Mouse (Mus musculus): ENCODE results near the gene Gas7.
A peak's percentile ranks its signal among the peaks of the same experiment; 100 is the strongest.

The Gas7 gene

DNA sequence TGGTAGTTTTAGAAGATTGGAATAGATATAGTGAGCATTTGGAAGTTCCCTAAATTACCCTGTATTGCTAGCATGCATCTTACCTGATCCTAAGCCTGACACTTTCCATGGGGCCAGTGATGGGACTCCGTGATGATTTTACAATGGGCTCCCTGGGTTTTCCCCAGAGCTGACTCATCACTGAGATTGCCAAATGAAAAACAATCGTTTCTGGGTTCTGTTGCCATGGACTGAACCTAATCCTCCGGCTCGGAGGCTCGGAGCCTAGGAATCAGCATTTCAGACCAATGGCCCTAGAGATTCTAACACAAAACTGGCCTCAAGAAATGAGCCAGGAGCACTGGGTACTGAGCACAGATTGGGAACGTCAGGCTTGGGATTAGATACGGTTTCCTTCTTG is 167.1 kb downstream of the Gas7 start:
- no peak for DNase-seq (ENCODE audit: low spot score)

- no peak for DNase-seq (ENCODE audit: low spot score)
These were observed 171.9 kb downstream of the Gas7 start for GRCm38 (mm10) chr11:67627179-67627578.

- no peak for DNase-seq (ENCODE audit: low spot score)
These were observed 173.3 kb downstream of the Gas7 start for GRCm38 (mm10) chr11:67628522-67628921.

DNA sequence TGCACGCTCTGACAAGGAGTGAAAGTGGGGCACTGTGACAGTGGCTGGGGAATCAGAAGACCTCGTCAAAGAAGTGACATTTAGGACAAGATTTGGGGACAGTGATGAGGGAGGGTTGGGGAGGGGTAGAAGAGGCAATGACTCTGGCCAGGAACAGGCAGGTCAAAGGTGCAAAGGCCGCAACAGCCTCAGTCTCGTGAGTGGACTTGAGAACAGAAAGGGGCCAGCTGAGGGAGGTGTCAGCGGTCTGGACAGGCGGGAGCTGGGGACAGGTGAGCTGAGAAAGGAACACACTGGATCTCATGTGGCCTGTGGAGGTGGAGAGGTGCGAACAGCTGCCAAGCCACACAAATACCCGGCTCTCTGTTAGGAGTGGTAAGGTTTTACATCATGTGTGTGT is 177.7 kb downstream of the Gas7 start:
- no peak for DNase-seq (ENCODE audit: low spot score)

DNA sequence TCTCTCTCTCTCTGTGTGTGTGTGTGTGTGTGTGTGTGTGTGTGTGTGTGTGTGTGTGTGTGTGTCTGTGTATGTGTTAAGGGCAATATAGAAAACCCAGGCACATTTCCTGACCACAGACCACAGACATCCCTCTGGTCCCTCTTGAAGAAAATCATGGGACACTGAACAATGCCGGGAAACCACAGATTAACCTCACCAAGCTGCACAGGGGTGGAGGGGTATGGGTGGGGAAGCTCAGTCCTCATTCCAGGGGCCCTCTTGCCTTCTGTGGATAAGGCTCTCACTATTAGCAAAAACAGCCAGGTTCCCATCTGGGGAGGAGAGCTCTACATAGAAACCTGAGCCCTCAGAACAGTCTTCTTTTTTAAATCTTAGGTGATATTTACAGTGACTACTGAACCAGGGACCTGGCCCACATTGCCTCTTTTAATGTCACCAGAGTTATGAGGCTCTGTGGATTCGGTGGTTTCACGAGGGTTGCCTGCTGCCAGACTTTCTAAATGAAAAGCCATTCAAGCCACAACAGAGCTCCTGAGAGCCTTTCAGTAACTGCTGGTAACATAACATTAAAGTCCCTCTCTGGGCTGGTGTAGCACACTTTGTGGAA is 178.5 kb downstream of the Gas7 start:
- DNase-seq (ENCODE audit: low spot score) = no peak

DNA sequence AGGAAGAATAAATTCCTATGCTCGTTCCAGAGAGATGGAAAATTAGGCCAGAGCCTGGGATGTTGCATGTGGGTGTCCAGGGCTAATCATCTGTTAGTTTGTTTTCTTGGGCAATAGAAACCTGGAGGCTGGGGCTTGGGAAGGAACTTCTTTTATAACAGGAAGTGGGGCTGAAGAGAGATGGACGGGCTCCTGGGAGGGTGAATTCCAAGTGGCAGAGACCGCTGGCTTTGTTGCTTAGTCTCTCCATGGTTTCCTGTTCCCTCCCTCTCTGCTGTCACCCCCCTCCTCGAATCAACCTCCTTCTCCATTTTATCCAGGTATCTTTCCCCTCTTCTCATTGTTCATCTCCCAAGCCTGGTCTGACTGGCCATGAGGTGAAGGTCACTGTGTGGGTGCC is 181.0 kb downstream of the Gas7 start:
- no peak for DNase-seq (ENCODE audit: low spot score)

GRCm38 (mm10) chr11:67636905-67637586 is 181.8 kb downstream of the Gas7 start:
- DNase-seq (ENCODE audit: low spot score) = no peak

DNA sequence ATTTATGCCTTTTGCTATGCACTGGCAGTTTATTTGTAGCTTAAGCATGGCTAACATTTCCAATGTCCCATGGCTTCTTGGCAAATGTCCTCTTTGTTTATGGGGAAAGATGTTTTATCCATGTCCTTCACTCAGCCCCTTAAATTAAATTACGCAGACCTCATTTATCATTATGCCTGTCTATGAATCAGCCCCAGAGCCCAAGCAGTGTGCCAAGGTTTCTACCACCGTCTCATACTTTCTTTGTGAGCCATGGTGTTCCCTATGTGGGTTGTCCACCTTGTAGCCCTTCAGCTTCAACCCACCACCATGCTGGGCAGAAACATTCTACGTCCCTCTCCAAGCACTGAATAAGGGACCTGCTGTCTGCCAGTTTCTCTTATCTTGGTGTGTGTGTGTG is 183.2 kb downstream of the Gas7 start:
- no peak for DNase-seq (ENCODE audit: low spot score)

DNA sequence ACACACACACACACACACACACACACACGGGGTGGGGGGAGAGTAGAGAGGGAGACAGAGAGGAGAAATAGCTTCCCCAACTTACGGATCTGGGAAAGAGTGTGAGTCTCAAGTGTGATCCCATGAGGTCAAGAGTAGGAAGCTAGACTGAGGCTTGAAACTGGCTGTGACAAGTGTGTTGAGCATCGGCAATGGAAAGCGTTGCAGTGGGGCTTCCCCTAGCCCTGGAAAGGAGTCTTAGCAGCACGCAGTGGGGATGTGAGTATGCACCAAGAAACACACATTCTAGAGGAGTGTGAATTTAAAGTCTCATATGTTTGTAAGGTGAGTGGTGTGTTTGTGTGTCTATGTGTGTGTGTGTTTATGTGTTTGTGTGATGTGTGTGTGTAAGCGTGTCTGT is 185.1 kb downstream of the Gas7 start:
- DNase-seq (ENCODE audit: low spot score) = no peak

- DNase-seq (ENCODE audit: low spot score) = no peak
These were observed 187.2 kb downstream of the Gas7 start for GRCm38 (mm10) chr11:67642421-67642820.

DNA sequence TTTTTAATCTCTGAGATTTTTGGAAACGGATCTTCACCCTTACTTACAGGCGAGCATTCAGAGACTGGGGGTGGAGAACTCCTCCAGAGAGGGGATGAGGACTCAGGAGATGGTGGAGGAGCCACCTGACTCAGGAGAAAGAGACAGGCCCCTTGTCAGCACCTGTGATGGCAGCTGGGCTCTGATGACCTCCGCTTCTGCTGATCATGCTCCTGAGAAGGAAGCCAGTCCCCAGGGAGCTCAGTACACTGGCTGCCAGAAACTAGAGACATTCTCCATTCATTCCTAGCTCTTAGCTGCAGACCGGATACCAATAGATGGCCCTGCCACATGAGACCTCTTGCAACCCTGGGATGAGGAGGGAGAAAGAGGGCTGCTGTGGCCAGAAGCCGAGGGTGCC is 187.6 kb downstream of the Gas7 start:
- DNase-seq (ENCODE audit: low spot score) = no peak

DNA sequence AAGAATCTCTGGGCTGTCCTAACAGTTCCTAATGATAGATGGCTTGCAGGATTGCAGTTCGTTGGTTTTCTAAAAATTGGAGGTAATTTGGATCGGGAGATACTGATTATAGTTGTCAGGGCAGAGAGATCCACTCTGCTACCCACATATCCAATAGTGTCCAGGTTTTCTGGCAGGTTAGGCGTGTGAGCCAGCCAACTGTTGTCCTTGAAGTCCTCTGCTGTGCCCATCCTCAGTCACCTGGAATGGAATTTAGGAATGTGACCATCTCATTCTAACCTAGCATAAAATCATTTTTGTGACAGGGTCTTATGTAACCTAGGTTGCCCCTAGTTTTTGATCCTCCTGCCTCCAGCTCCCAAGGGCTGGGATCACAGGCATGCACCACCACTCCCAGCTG is 188.2 kb downstream of the Gas7 start:
- DNase-seq (ENCODE audit: low spot score) = no peak

DNA sequence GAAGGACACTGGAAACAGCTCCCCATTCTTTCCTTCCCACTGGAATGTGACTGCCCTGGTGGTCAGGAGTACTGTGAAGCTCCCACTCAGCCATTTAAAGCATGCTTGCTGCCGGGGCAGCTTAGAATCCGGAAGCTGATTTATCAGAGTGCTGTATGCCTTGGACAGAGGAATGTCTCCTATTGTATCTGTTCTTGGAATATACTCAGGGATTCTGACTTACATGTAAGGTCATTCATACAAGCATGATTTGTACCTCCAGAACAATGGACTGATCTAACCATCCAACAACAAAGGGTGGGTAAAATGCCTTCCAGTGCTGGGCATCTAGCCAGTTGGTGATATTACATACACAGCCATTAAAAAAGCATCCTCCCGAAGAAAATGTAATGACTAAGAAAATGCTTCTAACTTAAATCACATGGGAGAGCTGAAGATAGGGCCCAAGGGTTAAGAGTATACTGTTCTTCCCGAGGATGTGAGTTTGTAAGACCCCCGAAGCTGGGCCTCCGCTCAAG is 189.5 kb downstream of the Gas7 start:
- no peak for DNase-seq (ENCODE audit: low spot score)

GRCm38 (mm10) chr11:67647745-67648144 is 192.5 kb downstream of the Gas7 start:
- peak; percentile 6 for DNase-seq (ENCODE audit: low spot score)

DNA sequence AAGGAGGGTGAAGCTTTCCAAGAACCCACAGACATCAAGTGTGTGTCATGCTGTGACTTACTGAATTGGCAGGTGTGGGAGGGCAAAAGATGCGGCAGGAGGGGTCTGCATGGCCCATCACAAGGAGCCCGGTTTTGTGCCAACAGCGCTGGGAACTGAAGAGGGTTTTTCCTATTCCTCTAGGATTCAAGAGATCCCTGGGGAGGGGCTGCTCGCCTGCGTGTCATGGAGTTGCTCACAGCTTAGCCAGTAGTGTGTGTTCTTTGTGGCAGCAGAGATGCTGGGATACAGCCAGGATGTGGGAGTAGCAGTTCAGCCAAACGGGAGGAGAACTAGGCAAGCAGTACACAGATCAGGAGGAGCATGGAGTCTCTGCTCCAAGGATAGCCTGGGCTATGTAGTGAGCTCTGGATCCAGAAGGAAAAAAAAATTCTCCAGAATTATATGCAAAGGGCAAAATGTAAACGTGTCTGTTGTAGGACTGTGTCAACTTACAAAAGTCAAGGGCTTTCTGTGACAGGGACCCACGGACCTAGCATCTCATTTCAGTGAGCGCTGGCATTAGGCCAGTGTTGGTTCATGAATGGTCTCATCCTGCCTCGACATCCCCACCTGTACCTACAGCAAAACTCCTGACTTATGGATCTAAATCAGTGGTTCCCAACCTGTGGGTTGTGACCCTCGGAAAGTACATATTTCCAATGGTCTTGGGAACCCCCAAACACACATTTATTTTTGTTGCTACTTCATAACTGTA is 193.6 kb downstream of the Gas7 start:
- no peak for DNase-seq (ENCODE audit: low spot score)

- no peak for DNase-seq (ENCODE audit: low spot score)
These were observed 194.9 kb downstream of the Gas7 start for GRCm38 (mm10) chr11:67649971-67650707.

DNA sequence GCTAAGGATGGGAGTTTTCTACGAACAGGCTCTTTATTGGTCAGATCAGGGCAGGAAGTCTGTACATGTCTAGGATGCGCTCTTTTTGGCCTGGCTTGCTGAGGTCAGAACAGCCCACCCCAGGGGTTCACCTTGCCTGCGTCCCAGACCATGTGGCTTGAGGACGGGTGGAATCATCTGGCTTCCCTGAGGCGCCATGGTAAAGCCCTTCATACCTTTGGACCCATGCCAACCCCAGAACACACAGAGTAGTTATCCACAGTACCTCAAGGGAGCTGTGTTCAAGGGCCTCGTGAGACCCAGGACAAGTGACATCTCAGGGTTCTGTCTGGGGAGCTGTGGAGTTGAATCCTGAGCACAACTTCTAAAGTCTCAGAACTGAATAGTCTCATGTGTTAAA is 196.5 kb downstream of the Gas7 start:
- no peak for DNase-seq (ENCODE audit: low spot score)

DNA sequence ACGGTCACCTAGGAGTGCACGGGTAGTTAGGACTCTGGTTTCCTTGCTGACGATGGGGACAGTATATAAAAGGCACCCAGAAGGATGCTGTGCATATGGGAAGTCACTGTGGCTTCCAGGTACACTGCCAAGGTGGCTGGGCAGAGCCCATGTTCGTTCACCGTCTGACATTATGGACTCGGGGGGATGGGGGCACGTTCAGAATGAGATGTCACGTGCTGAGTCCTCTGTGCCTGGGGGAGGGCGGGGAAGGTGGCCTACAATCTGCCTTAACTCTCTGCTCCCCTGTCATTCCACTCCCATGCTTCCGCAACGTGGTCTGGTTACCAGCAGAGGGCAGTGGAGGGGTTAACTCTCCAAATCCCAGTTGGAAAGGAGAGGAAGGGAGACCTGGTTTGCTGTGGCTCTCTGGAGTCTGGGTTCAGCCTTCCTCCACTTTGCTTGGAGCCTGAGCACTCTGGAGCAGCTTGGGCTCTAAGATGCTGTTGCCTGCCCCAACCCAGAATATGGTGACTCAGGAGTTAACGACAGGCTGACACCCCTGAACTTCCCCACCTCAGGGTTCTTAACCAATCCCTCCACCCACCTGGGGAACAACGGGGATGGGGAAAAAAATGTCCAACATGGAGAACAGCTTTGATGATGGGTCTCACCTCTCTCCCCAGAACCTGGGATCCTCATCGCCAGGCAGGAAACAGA is 197.1 kb downstream of the Gas7 start:
- DNase-seq (ENCODE audit: low spot score) = no peak

GRCm38 (mm10) chr11:67652893-67653255 is 197.6 kb downstream of the Gas7 start:
- no peak for DNase-seq (ENCODE audit: low spot score)

DNA sequence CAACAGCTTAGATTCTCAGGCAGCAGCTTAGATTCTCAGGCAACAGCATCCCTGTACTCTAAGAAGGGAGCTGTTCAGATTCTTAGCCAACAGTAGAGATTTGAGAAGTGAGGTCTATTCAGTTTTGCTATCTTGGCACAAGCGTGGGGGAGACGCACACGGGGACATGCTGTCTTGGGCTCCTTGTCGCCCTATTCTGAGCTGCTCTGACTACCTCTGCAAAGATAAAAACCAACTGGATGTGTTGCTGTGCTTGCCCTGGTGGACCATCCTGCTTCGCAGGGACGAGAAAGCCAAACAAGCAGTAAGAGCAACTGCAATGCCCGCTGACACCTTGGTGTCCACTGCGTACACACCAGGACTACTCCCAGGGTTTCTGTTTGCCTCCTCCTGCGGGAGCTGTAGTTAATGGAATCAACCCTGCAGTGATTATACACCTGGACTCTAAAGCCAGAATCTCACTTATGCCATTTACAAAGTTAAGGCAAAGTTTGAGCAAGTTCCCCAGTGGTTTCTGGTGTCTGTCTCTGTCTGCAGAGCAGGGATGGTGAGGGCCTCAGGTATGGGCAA is 198.4 kb downstream of the Gas7 start:
- DNase-seq (ENCODE audit: low spot score) = no peak

GRCm38 (mm10) chr11:67654514-67654913 is 199.3 kb downstream of the Gas7 start:
- DNase-seq (ENCODE audit: low spot score) = no peak
